Mouse (Mus musculus): ENCODE measurements around the gene Nfyb.

- no peak for TF ChIP-seq CTCF (IDR thresholded peaks at IDR 0.05; ENCODE audit: low read depth, low read length)
- TF ChIP-seq TAL1 (conservative IDR thresholded peaks at IDR 0.05; ENCODE audit: low read depth, low read length), result no peak
- TF ChIP-seq GATA1 (IDR thresholded peaks at IDR 0.05; ENCODE audit: borderline replicate concordance, low read length), result no peak
- no peak for TF ChIP-seq POLR2AphosphoS5 (IDR thresholded peaks at IDR 0.05; ENCODE audit: insufficient replicate concordance, low read depth, low read length)
- TF ChIP-seq GATA2 (IDR thresholded peaks at IDR 0.05; ENCODE audit: borderline replicate concordance, low read depth, low read length), result no peak
These were observed 65.2 kb downstream of the Nfyb start for GRCm38 (mm10) chr10:82698712-82699261.

Data from G1E (cell line).